Mouse (Mus musculus): ENCODE data around the gene Slc32a1. TPM values are rescaled to one million over a fixed set of nuclear protein-coding genes. Genes with fewer than 3 reads are reported as not detected.

The Slc32a1 gene
- polyA plus RNA-seq, 1 experiment from 2014 or later = not detected

- in situ Hi-C loops (cut with MboI; ENCODE audit: low pct_unique_long_range_greater_than_20kb) = no loop called here
Observed at GRCm38 (mm10) chr2:158593371-158593770, 17.2 kb upstream of the Slc32a1 start.

GRCm38 (mm10) chr2:158595103-158595502 lies 15.5 kb upstream of the Slc32a1 start:
- H3K27me3 ChIP-seq = peaks cover 61% of the 10 kb centered on the region
- in situ Hi-C loops (cut with MboI; ENCODE audit: low pct_unique_long_range_greater_than_20kb) = no loop called here
- ChIA-PET CTCF (interaction anchor here (1.6 kb wide), 1 partner anchor 48 kb away, joined by 5 read pairs; no protein-coding TSS in a partner anchor), POLR2A (no interaction called here)
- ATAC-seq (no peak), DNase-seq (ENCODE audit: low read depth, low spot score) (no peak)
- TF ChIP-seq CTCF (IDR thresholded peaks at IDR 0.05) = no peak

More at GRCm38 (mm10) chr2:158593371-158593770, 17.2 kb upstream of the Slc32a1 start:
- ChIA-PET POLR2A (no interaction called here), CTCF (no interaction called here)
- ATAC-seq = no peak
- no peak for DNase-seq (ENCODE audit: low read depth, low spot score)
- H3K27me3 ChIP-seq = peaks cover 62% of the 10 kb centered on the region
- no peak for TF ChIP-seq CTCF (IDR thresholded peaks at IDR 0.05)

DNA sequence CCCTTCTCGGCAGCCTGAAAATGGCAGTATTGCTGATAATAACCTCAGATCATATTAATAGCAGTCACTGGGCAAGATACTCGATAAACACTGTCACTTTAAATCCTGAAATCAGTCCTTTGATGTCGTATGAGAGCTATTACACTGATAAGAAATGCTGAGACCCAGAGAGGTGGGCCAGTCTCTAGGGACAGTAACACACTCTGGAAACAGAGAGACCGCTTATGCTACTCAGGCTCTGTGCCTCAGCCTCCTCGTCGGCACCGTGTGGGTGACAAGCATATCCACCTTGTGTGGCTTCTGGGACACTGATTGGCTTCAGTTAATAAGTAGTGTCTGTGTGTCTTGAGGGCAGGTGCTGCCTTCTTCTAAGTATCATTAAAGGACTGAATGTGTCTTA lies 15.0 kb upstream of the Slc32a1 start:
- in situ Hi-C loops (cut with MboI; ENCODE audit: low pct_unique_long_range_greater_than_20kb) = no loop called here
- H3K27me3 ChIP-seq = peaks cover 59% of the 10 kb centered on the region
- ATAC-seq = no peak
- CTCF ChIA-PET = interaction anchor here (1.6 kb wide), 1 partner anchor 49 kb away, joined by 5 read pairs; no protein-coding TSS in a partner anchor
- POLR2A ChIA-PET = no interaction called here
- DNase-seq (ENCODE audit: low read depth, low spot score) = no peak
- TF ChIP-seq CTCF (IDR thresholded peaks at IDR 0.05) = no peak

DNA sequence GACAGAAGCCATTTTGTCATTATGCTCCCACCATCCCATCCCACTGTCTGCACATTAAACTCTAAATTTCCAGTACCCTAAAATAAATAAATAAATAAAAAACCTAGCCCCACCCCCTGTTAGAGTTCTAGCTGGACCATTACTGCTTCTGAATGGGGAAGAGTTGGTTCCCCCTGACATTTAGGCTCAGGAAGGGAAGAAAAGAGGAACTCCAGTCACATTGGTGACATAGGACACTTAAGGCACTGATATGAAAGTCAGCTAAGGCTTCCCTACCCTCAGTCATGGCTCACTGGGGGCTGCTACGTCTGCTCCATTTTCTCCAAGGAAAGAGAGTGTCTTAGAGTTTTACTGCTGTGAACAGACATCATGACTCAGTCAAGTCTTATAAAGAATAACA lies 13.8 kb upstream of the Slc32a1 start:
- TF ChIP-seq CTCF (IDR thresholded peaks at IDR 0.05) = no peak
- H3K27me3 ChIP-seq = peaks cover 63% of the 10 kb centered on the region
- ATAC-seq = no peak
- POLR2A ChIA-PET = no interaction called here
- DNase-seq (ENCODE audit: low read depth, low spot score) = no peak
- CTCF ChIA-PET = no interaction called here
- in situ Hi-C loops (cut with MboI; ENCODE audit: low pct_unique_long_range_greater_than_20kb) = no loop called here

- no peak for DNase-seq (ENCODE audit: low read depth, low spot score)
- POLR2A ChIA-PET = no interaction called here
- peaks cover 65% of the 10 kb centered on the region for H3K27me3 ChIP-seq
- CTCF ChIA-PET = no interaction called here
- no peak for TF ChIP-seq CTCF (IDR thresholded peaks at IDR 0.05)
- ATAC-seq = no peak
- in situ Hi-C loops (cut with MboI; ENCODE audit: low pct_unique_long_range_greater_than_20kb) = no loop called here
Observed at GRCm38 (mm10) chr2:158600517-158600916, 10.1 kb upstream of the Slc32a1 start.

DNA sequence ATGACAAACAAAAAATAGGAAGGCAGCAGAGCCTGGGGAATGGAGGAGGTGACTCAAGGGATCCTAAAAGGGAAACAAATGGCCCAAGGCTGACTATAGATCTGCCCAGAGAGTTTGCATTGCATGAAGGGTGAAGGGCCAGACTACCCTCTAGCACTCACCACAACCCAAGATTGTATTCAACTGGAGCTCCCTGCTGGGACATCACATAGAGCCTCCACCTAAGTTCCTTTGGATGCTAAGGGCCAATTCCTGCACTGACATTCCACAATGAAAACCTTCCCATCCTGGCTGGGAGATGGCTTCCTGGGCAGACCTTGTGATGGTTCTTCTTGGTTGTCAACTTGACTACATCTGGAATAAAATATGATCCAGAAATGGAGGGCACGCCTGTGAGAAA lies 9.2 kb upstream of the Slc32a1 start:
- no peak for ATAC-seq
- TF ChIP-seq CTCF (IDR thresholded peaks at IDR 0.05) = no peak
- CTCF ChIA-PET = no interaction called here
- POLR2A ChIA-PET = no interaction called here
- no peak for DNase-seq (ENCODE audit: low read depth, low spot score)
- in situ Hi-C loops (cut with MboI; ENCODE audit: low pct_unique_long_range_greater_than_20kb) = no loop called here
- H3K27me3 ChIP-seq = peaks cover 57% of the 10 kb centered on the region

DNA sequence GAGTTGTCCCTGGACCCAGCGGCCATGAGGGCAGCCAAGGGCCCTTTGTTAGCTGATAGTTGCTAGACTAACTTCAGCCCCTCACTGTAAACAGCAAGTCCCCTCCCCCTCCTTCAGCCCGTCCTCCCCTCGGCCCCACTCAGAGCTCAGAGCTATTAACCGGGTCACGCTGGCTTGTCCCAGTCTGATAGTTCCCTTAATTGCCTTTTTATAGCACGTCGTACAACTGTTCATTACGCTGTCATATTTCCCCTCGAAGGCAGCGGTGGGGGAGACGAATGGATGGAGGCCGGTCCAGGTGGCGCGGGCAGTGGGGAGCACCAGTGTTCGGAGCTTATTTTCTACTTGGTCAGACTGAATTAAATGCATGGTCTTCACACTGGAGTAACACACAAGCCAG lies 7.9 kb upstream of the Slc32a1 start:
- ChIA-PET CTCF (interaction anchor here (1.2 kb wide), 1 partner anchor 52 kb away, joined by 3 read pairs; no protein-coding TSS in a partner anchor), POLR2A (no interaction called here)
- peaks cover 49% of the 10 kb centered on the region for H3K27me3 ChIP-seq
- no peak for TF ChIP-seq CTCF (IDR thresholded peaks at IDR 0.05)
- in situ Hi-C loops (cut with MboI; ENCODE audit: low pct_unique_long_range_greater_than_20kb) = no loop called here
- DNase-seq (ENCODE audit: low read depth, low spot score) = no peak
- no peak for ATAC-seq

- POLR2A ChIA-PET = no interaction called here
- H3K27me3 ChIP-seq = peaks cover 50% of the 10 kb centered on the region
- DNase-seq (ENCODE audit: low read depth, low spot score) (no peak), ATAC-seq (no peak)
- in situ Hi-C loops (cut with MboI; ENCODE audit: low pct_unique_long_range_greater_than_20kb) = no loop called here
- CTCF ChIA-PET = no interaction called here
- no peak for TF ChIP-seq CTCF (IDR thresholded peaks at IDR 0.05)
Observed at GRCm38 (mm10) chr2:158606511-158606964, 4.0 kb upstream of the Slc32a1 start.

DNA sequence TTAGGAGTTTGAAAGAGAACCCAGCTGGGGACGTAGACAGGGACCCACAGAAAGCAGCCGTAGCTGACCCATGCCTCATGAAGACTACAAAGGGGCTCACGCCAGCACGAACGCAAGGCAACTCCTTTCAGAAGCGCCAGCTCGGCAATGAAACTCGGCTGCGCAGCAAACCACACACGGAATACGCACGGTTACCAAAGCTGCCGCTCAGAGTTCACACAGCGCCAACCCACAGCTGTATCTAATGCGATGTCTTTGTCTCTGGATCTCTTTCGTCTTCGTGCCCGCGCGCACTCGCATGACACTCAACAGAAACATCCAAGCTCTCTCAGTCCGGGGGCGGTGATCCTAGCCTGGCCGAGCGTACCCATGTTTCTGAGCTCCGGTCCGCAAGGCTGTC lies 886 bp upstream of the Slc32a1 start:
- DNase-seq (ENCODE audit: low read depth, low spot score) = no peak

DNA sequence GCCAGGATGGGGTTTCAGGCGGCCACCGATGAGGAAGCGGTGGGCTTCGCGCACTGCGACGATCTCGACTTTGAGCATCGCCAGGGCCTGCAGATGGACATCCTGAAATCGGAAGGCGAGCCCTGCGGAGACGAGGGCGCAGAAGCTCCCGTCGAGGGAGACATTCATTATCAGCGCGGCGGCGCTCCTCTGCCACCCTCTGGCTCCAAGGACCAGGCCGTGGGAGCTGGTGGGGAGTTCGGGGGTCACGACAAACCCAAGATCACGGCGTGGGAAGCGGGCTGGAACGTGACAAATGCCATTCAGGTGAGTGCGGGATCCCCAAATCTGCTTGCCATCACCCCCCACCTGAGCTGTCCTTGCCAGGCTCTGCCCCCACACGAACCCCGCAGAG lies 756 bp downstream of the Slc32a1 start:
- no peak for TF ChIP-seq CTCF (IDR thresholded peaks at IDR 0.05)
- in situ Hi-C loops (cut with MboI; ENCODE audit: low pct_unique_long_range_greater_than_20kb) = no loop called here
- POLR2A ChIA-PET = no interaction called here
- CTCF ChIA-PET = no interaction called here
- DNase-seq (ENCODE audit: low read depth, low spot score) = no peak
- H3K27me3 ChIP-seq = peaks cover 64% of the 10 kb centered on the region
- ATAC-seq = no peak

More for the DNA sequence above, 886 bp upstream of the Slc32a1 start:
- ChIA-PET CTCF (interaction anchor here (0.7 kb wide), 1 partner anchor 32 kb away, joined by 3 read pairs; no protein-coding TSS in a partner anchor), POLR2A (no interaction called here)
- no peak for ATAC-seq
- peaks cover 54% of the 10 kb centered on the region for H3K27me3 ChIP-seq
- in situ Hi-C loops (cut with MboI; ENCODE audit: low pct_unique_long_range_greater_than_20kb) = no loop called here
- no peak for TF ChIP-seq CTCF (IDR thresholded peaks at IDR 0.05)

DNA sequence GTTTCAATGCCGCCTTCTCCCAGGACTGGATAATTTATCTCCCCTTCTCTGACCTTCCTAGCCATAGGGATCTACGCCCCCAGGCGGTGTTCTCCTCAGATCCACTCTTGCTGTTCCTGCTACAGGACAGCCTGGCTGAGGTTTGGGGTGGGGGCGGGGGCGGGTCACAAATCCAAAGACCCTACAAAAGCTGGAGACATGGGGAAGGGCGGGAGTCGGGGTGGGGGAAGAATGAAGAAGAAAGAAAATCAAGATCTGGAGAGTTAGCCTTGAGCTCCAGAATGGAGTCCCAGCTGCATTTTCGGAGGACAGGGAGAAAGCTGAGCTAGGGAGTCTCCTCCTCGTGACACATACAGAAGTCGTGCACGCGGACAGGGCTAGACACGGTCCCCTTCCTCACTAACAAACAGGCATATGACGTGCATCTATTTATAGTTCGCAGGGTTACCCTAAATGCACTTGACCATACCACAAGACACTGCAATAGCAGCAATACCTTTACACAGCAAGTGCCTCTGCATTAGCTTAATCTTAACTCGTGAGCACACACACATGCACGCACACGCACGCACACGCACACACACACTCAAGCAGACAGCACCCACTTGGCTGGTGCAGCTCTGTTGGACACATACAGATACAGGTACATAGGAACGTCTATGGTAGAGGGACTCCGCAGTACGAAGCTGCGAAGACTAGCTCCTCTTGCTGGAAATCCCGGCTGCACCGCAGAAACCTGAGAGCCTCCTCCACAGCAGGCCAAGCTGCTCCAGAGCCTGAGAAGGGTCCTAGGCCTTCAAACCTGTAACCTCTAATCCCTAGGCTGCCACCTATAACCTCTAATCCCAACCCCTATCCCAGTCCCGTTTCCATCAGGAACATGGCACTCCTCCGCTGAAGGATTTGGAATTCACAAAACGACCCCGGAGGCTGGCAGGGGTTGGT lies 1.4 kb downstream of the Slc32a1 start:
- no peak for TF ChIP-seq CTCF (IDR thresholded peaks at IDR 0.05)
- POLR2A ChIA-PET = no interaction called here
- peaks cover 68% of the 10 kb centered on the region for H3K27me3 ChIP-seq
- CTCF ChIA-PET = no interaction called here
- DNase-seq (ENCODE audit: low read depth, low spot score) = no peak
- ATAC-seq = no peak
- in situ Hi-C loops (cut with MboI; ENCODE audit: low pct_unique_long_range_greater_than_20kb) = no loop called here

Data from Patski (cell line).